Mouse (Mus musculus) intestine, embryonic 14.5 days (tissue): ENCODE measurements around the gene Bpifa2. TPM values are rescaled to one million over a fixed set of nuclear protein-coding genes. Genes with fewer than 3 reads are reported as not detected.
"Not testable (repeated sequence)": the region's sequence is repeated elsewhere in the genome, so short reads cannot be mapped to it uniquely, and the experiment has no call there.

Experiments
- ATAC-seq: fragments of 200-750 bp; cut with Nextera tagmentation; replicated peaks from 2 replicates; pipeline ENCODE4 v1.8.0; 2017; ENCODE audit warnings: low read depth, moderate number of reproducible peaks, moderate TSS enrichment, moderate library complexity; ENCODE audit not compliant: low FRiP score, low TSS enrichment
- DNase-seq: peaks from one replicate; pipeline ENCODE4 v3.0.0-alpha.2; 2018; ENCODE audit warnings: low spot score
- H3K27ac ChIP-seq: fragments of 300-500 bp; sonication (generic); 2 replicates; pipeline ENCODE4 v1.5.1; 2014; ENCODE audit warnings: low read depth, mild to moderate bottlenecking, control low read depth
- H3K27me3 ChIP-seq: fragments of 300-500 bp; sonication (generic); replicated peaks from 2 replicates; pipeline ENCODE4 v1.6.1; 2014; ENCODE audit warnings: low read length, control low read depth; ENCODE audit not compliant: control insufficient read depth, insufficient read depth
- H3K36me3 ChIP-seq: fragments of 300-500 bp; sonication (generic); 2 replicates; pipeline ENCODE4 v1.6.1; 2014; ENCODE audit warnings: low read length, control low read depth; ENCODE audit not compliant: control insufficient read depth, insufficient read depth
- H3K4me1 ChIP-seq: fragments of 300-500 bp; sonication (generic); replicated peaks from 2 replicates; pipeline ENCODE4 v1.6.1; 2014; ENCODE audit warnings: low read length, control low read depth, mixed read lengths; ENCODE audit not compliant: control insufficient read depth, insufficient read depth
- H3K4me2 ChIP-seq: fragments of 300-500 bp; sonication (generic); 2 replicates; pipeline ENCODE4 v1.6.1; 2014; ENCODE audit warnings: low read length
- H3K4me3 ChIP-seq: fragments of 300-500 bp; sonication (generic); 2 replicates; pipeline ENCODE4 v1.5.1; 2014; ENCODE audit warnings: low read depth, low read length, control low read depth, mixed read lengths
- H3K9ac ChIP-seq: fragments of 300-500 bp; sonication (generic); 2 replicates; pipeline ENCODE4 v1.6.1; 2014; ENCODE audit warnings: mild to moderate bottlenecking, low read length
- H3K9me3 ChIP-seq: fragments of 300-500 bp; sonication (generic); 2 replicates; pipeline ENCODE4 v1.6.1; 2016; ENCODE audit warnings: low read length, control low read depth; ENCODE audit not compliant: control insufficient read depth
- WGBS: fragments of 180-500 bp; shearing (Covaris S2); extraction: QIAGEN DNeasy Blood & Tissue Kit; methylation state at CpG from one replicate; pipeline ENCODE4 v1.1.7; 2014; 5-methylcytosine and 5-hydroxymethylcytosine counted together
- polyA plus RNA-seq: library from polyadenylated mRNA; unstranded; fragments of >200 nt; fragmentation: Nextera tagmentation; extraction: Ambion mirVana; gene quantifications from 2 replicates; pipeline ENCODE4 v1.2.1, GENCODE M21; 2014

Bpifa2 gene
- polyA plus RNA-seq, 1 experiment from 2014 or later, result not detected

- Histone ChIP-seq H3K4me1 (no peaks in the 10 kb centered on the region; the same call in 1 of the 2 replicates), H3K9me3 (no peaks in the 10 kb centered on the region), H3K36me3 (no peaks in the 10 kb centered on the region), H3K4me2 (no peak overlapping the region), H3K9ac (no peak overlapping the region), H3K27me3 (no peaks in the 10 kb centered on the region), H3K27ac (no peak overlapping the region), H3K4me3 (no peak overlapping the region)
- 83% methylated on average over 1 of the region's 1 CpGs for WGBS
- no peak for ATAC-seq
- no peak for DNase-seq
Measured at GRCm38 (mm10) chr2:154005094-154005493, 3.0 kb upstream of the Bpifa2 start.

DNA sequence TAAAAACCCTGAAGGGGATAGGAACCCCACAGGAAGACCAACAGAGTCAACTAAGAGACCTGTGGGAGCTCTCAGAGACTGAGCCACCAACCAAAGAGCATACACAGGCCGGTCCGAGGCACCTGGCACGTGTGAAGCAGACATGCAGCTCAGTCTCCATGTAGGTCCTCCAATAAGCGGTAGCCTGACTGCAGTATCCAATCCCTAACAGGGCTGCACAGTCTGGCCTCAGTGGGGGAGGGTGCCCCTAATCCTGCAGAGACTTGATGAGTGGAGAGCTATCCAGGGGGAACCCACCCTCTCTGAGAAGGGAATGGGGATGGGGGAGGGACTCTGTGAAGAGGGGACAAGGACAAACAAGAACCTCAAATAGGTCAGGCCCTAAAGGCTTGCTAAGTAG, 2.3 kb upstream of the Bpifa2 start:
- Histone ChIP-seq H3K4me1 (no peaks in the 10 kb centered on the region), H3K4me3 (no peak overlapping the region), H3K4me2 (no peak overlapping the region), H3K27me3 (no peaks in the 10 kb centered on the region), H3K27ac (no peak overlapping the region), H3K9ac (no peak overlapping the region), H3K36me3 (no peaks in the 10 kb centered on the region), H3K9me3 (no peaks in the 10 kb centered on the region)
- 86% methylated on average over 4 of the region's 4 CpGs for WGBS
- DNase-seq (no peak), ATAC-seq (no peak)

- 85% methylated on average over 2 of the region's 2 CpGs for WGBS
- Histone ChIP-seq H3K4me2 (no peak overlapping the region), H3K27ac (no peak overlapping the region), H3K4me1 (no peaks in the 10 kb centered on the region), H3K27me3 (no peaks in the 10 kb centered on the region), H3K36me3 (no peaks in the 10 kb centered on the region), H3K9ac (no peak overlapping the region), H3K9me3 (no peaks in the 10 kb centered on the region), H3K4me3 (no peak overlapping the region)
- no peak for DNase-seq
- no peak for ATAC-seq
Measured at GRCm38 (mm10) chr2:154006331-154006730, 1.7 kb upstream of the Bpifa2 start.

DNA sequence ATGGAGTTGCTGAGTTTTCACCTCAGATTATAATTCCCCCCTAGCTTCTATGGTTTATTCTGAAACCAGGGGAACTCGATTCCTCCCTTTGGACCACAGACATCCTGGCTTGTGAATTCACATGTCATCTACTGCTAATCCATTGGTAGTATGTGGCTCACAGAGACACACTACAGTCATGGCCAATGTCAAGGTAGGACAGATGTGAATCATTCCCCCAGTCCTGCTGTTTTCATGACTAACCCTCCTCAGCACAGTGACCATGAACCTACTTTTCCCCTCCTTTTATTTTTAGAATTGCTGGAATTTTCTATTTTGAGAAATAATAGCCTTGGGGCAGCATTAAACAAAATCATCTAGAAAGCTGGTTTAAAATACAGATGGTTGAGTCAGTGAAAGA, 684 bp upstream of the Bpifa2 start:
- Histone ChIP-seq H3K9ac (no peak overlapping the region), H3K4me3 (no peak overlapping the region), H3K27ac (no peak overlapping the region), H3K36me3 (no peaks in the 10 kb centered on the region), H3K4me2 (no peak overlapping the region), H3K4me1 (no peaks in the 10 kb centered on the region), H3K9me3 (no peaks in the 10 kb centered on the region), H3K27me3 (no peaks in the 10 kb centered on the region)
- WGBS, result 77% methylated on average over 1 of the region's 1 CpGs
- no peak for DNase-seq
- ATAC-seq, result no peak

- H3K27me3 ChIP-seq, result no peaks in the 10 kb centered on the region
- H3K36me3 ChIP-seq, result no peaks in the 10 kb centered on the region
- no peak overlapping the region for H3K27ac ChIP-seq
- no peak for ATAC-seq
- no peak overlapping the region for H3K4me2 ChIP-seq
- H3K4me1 ChIP-seq, result no peaks in the 10 kb centered on the region
- H3K4me3 ChIP-seq, result no peak overlapping the region
- H3K9ac ChIP-seq, result no peak overlapping the region
- no peaks in the 10 kb centered on the region for H3K9me3 ChIP-seq
- no peak for DNase-seq
- 72% methylated on average over 1 of the region's 1 CpGs for WGBS
Measured at GRCm38 (mm10) chr2:154017990-154018389, 9.9 kb downstream of the Bpifa2 start.

- H3K9me3 ChIP-seq, H3K4me1 ChIP-seq, H3K36me3 ChIP-seq, H3K27me3 ChIP-seq, H3K27ac ChIP-seq, H3K4me2 ChIP-seq, DNase-seq, H3K9ac ChIP-seq, H3K4me3 ChIP-seq, ATAC-seq: not testable (repeated sequence)
- WGBS, result 88% methylated on average over 4 of the region's 4 CpGs
Measured at GRCm38 (mm10) chr2:154024676-154025075, 16.6 kb downstream of the Bpifa2 start.

DNA sequence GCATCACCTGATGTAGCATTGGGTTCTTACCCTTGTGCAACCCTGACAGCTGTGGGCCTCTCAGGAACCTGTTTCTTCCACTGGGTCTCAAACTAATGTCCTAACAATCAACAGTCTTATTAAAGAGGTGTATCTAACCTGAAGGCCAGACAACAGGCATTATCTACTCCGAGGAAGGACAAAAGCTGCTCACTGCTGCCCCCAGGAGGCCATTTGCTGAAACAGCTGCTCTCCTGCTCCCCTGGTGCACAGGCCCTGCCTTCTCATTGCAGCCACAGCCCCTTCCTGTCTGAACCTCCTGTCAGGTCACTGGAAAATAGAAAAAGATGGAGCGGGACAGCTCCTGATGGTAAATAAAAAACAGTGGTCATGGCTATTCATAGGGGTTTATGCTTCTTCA, 30.9 kb downstream of the Bpifa2 start:
- Histone ChIP-seq H3K9ac (no peak overlapping the region), H3K9me3 (no peaks in the 10 kb centered on the region), H3K4me3 (no peak overlapping the region), H3K36me3 (no peaks in the 10 kb centered on the region), H3K27me3 (no peaks in the 10 kb centered on the region), H3K27ac (no peak overlapping the region), H3K4me2 (no peak overlapping the region), H3K4me1 (no peaks in the 10 kb centered on the region)
- 56% methylated on average over 2 of the region's 2 CpGs for WGBS
- no peak for ATAC-seq
- peak; percentile 64 for DNase-seq

- Histone ChIP-seq H3K27ac (no peak overlapping the region), H3K9ac (no peak overlapping the region), H3K27me3 (no peaks in the 10 kb centered on the region), H3K36me3 (no peaks in the 10 kb centered on the region), H3K4me3 (no peak overlapping the region), H3K4me2 (no peak overlapping the region), H3K4me1 (no peaks in the 10 kb centered on the region), H3K9me3 (no peaks in the 10 kb centered on the region)
- WGBS, result 90% methylated on average over 3 of the region's 3 CpGs
- no peak for DNase-seq
- ATAC-seq, result no peak
Measured at GRCm38 (mm10) chr2:154044743-154045142, 36.7 kb downstream of the Bpifa2 start.

DNA sequence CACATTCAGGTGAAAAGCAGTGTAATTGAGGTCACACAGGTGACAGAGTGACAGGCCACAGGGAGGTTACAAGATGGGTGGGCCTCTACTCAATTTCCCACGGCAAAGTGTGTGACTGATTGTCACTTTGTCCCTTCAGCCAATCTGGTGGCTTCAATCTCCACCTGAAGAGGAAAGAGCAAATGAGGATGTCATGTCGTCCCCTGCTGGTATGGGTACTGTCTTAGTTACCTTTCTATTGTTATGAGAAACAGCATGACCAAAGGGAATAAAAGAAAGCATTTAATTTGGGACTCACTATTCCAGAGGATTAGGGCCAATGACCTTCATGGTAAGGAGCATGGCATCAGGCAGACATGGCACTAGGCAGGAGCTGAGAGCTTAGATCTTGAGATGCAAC, 50.6 kb downstream of the Bpifa2 start:
- Histone ChIP-seq H3K4me2 (no peak overlapping the region), H3K4me3 (no peak overlapping the region), H3K36me3 (no peaks in the 10 kb centered on the region), H3K27me3 (no peaks in the 10 kb centered on the region), H3K4me1 (no peaks in the 10 kb centered on the region), H3K9ac (no peak overlapping the region), H3K27ac (no peak overlapping the region), H3K9me3 (no peaks in the 10 kb centered on the region)
- 67% methylated on average over 2 of the region's 2 CpGs for WGBS
- DNase-seq, result no peak
- ATAC-seq, result no peak
